Mouse (Mus musculus): ENCODE data around the gene Dlk1. TPM values are rescaled to one million over a fixed set of nuclear protein-coding genes. Genes with fewer than 3 reads are reported as not detected.
"Not testable (repeated sequence)": the region's sequence is repeated elsewhere in the genome, so short reads cannot be mapped to it uniquely, and the experiment has no call there.

The Dlk1 gene
- polyA plus RNA-seq, 3 experiments from 2014 or later: not detected

GRCm38 (mm10) chr12:109441366-109441765 is 11.3 kb upstream of the Dlk1 start:
- no peak for ATAC-seq

GRCm38 (mm10) chr12:109442115-109442514 is 10.5 kb upstream of the Dlk1 start:
- no peak for ATAC-seq

- no peak for ATAC-seq
Measured at GRCm38 (mm10) chr12:109443276-109443675, 9.3 kb upstream of the Dlk1 start.

GRCm38 (mm10) chr12:109444999-109445398 is 7.6 kb upstream of the Dlk1 start:
- no peak for ATAC-seq

GRCm38 (mm10) chr12:109445499-109446235 is 7.0 kb upstream of the Dlk1 start:
- no peak for ATAC-seq

GRCm38 (mm10) chr12:109446236-109446941 is 6.2 kb upstream of the Dlk1 start:
- ATAC-seq: no peak

GRCm38 (mm10) chr12:109449421-109450411 is 2.9 kb upstream of the Dlk1 start:
- ATAC-seq: no peak

GRCm38 (mm10) chr12:109453065-109453997 is 708 bp downstream of the Dlk1 start:
- ATAC-seq: no peak

GRCm38 (mm10) chr12:109454137-109454536 is 1.5 kb downstream of the Dlk1 start:
- no peak for ATAC-seq

- no peak for ATAC-seq
Measured at GRCm38 (mm10) chr12:109456531-109457202, 4.0 kb downstream of the Dlk1 start.

GRCm38 (mm10) chr12:109457836-109458235 is 5.2 kb downstream of the Dlk1 start:
- ATAC-seq: no peak

- no peak for ATAC-seq
Measured at GRCm38 (mm10) chr12:109458896-109459295, 6.3 kb downstream of the Dlk1 start.

- no peak for ATAC-seq
Measured at GRCm38 (mm10) chr12:109459481-109460401, 7.1 kb downstream of the Dlk1 start.

GRCm38 (mm10) chr12:109462594-109462993 is 10.0 kb downstream of the Dlk1 start:
- no peak for ATAC-seq

- not testable (repeated sequence) for ATAC-seq
Measured at GRCm38 (mm10) chr12:109467417-109467816, 14.8 kb downstream of the Dlk1 start.

- ATAC-seq: no peak
Measured at GRCm38 (mm10) chr12:109469793-109470192, 17.2 kb downstream of the Dlk1 start.

- ATAC-seq: no peak
Measured at GRCm38 (mm10) chr12:109472627-109473026, 20.0 kb downstream of the Dlk1 start.

GRCm38 (mm10) chr12:109473575-109473976 is 21.0 kb downstream of the Dlk1 start:
- no peak for ATAC-seq

- no peak for ATAC-seq
Measured at GRCm38 (mm10) chr12:109474187-109474606, 21.6 kb downstream of the Dlk1 start.

GRCm38 (mm10) chr12:109475501-109475900 is 22.9 kb downstream of the Dlk1 start:
- no peak for ATAC-seq

All from inflammation-experienced regulatory T-cells, adult 6 months (primary cell).